Mouse (Mus musculus) G1E (cell line): ENCODE measurements at regions not wholly inside any gene's neighbourhood (a gene's known extent, or its start where the extent isn't known, plus 50 kb on each side); places are given as distances from the start of the nearest gene placed in this dataset.

Source experiments
- CTCF ChIP-seq: IDR thresholded peaks from 2 replicates; pipeline ENCODE4 v1.5.1; 2012; ENCODE audit warnings: low read depth, low read length, inconsistent platforms, mixed read lengths
- POLR2AphosphoS5 ChIP-seq: IDR thresholded peaks from 2 replicates; pipeline ENCODE4 v1.6.1; 2012; ENCODE audit warnings: low read depth, low read length, inconsistent platforms; ENCODE audit not compliant: insufficient replicate concordance

DNA sequence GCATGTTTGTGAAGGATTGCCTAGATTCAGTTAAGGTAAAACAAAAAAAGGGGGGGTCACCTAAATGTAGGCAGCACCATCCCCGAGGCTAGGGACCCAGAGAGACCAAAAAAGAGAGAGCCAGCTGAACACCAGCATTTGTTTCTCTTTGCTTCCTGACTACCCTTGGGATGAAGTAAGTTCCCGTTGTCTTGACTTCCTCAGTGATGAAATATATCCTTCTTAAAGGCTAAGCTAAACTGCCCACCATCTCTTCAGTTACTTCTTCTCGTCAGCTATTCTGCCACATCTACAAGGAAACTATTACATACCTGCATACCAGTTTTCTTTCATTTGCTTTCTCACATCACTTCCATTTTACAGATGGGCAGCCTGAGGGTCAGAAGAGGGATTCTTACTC is 277.4 kb downstream of the Fam49a start:
- no peak for TF ChIP-seq POLR2AphosphoS5
- no peak for TF ChIP-seq CTCF
